Mouse (Mus musculus): ENCODE measurements around the gene Tpcn2. TPM values are rescaled to one million over a fixed set of nuclear protein-coding genes. Genes with fewer than 3 reads are reported as not detected.

Tpcn2 gene
- total RNA-seq, 2 experiments from 2014 or later: 1.7 to 3.4 TPM

GRCm38 (mm10) chr7:145299562-145300320 lies 15.9 kb upstream of the Tpcn2 start:
- peak; percentile 68 to 69 for DNase-seq

- no peak for DNase-seq
Observed at GRCm38 (mm10) chr7:145298666-145299490, 15.1 kb upstream of the Tpcn2 start.

- peak in 1 of 2 experiments; percentile 37 for DNase-seq
Observed at GRCm38 (mm10) chr7:145293859-145294258, 10.0 kb upstream of the Tpcn2 start.

GRCm38 (mm10) chr7:145292726-145293125 lies 8.9 kb upstream of the Tpcn2 start:
- no peak for DNase-seq

GRCm38 (mm10) chr7:145291847-145292246 lies 8.0 kb upstream of the Tpcn2 start:
- DNase-seq: no peak

- DNase-seq: no peak
Observed at GRCm38 (mm10) chr7:145289302-145289701, 5.5 kb upstream of the Tpcn2 start.

GRCm38 (mm10) chr7:145287410-145287809 lies 3.6 kb upstream of the Tpcn2 start:
- DNase-seq: peak; percentile 40 to 48

GRCm38 (mm10) chr7:145285476-145285875 lies 1.7 kb upstream of the Tpcn2 start:
- no peak for DNase-seq

- no peak for DNase-seq
Observed at GRCm38 (mm10) chr7:145284293-145284692, 482 bp upstream of the Tpcn2 start.

GRCm38 (mm10) chr7:145283041-145283440 lies 770 bp downstream of the Tpcn2 start:
- peak in 1 of 2 experiments; percentile 38 for DNase-seq

- DNase-seq: no peak
Observed at GRCm38 (mm10) chr7:145281396-145281795, 2.4 kb downstream of the Tpcn2 start.

GRCm38 (mm10) chr7:145275488-145275887 lies 8.3 kb downstream of the Tpcn2 start:
- DNase-seq: no peak

- no peak for DNase-seq
Observed at GRCm38 (mm10) chr7:145270955-145271354, 12.9 kb downstream of the Tpcn2 start.

- DNase-seq: no peak
Observed at GRCm38 (mm10) chr7:145268890-145269289, 14.9 kb downstream of the Tpcn2 start.

- DNase-seq: peak; percentile 69 to 86
Observed at GRCm38 (mm10) chr7:145266011-145266410, 17.8 kb downstream of the Tpcn2 start.

GRCm38 (mm10) chr7:145264202-145264601 lies 19.6 kb downstream of the Tpcn2 start:
- no peak for DNase-seq

- no peak for DNase-seq
Observed at GRCm38 (mm10) chr7:145256092-145256491, 27.7 kb downstream of the Tpcn2 start.

- no peak for DNase-seq
Observed at GRCm38 (mm10) chr7:145253986-145254630, 29.7 kb downstream of the Tpcn2 start.

GRCm38 (mm10) chr7:145252715-145253476 lies 30.9 kb downstream of the Tpcn2 start:
- DNase-seq: peak; percentile 82 to 92

- no peak for DNase-seq
Observed at GRCm38 (mm10) chr7:145250225-145250624, 33.6 kb downstream of the Tpcn2 start.

- no peak for DNase-seq
Observed at GRCm38 (mm10) chr7:145248911-145249310, 34.9 kb downstream of the Tpcn2 start.

All from heart, adult 18-20 months (tissue).